Mouse (Mus musculus) CD4-positive, CD25-positive, alpha-beta regulatory T cell (primary cell): ENCODE data around the gene Cbx3. TPM values are rescaled to one million over a fixed set of nuclear protein-coding genes. Genes with fewer than 3 reads are reported as not detected.

Source experiments
- polyA plus RNA-seq: library from polyadenylated mRNA; unstranded; fragments of 100-300 nt; shearing (Covaris generic); gene quantifications from one replicate; pipeline ENCODE4 v1.2.1, GENCODE M21; 2017

Gene Cbx3
- 115 TPM for polyA plus RNA-seq

DNA sequence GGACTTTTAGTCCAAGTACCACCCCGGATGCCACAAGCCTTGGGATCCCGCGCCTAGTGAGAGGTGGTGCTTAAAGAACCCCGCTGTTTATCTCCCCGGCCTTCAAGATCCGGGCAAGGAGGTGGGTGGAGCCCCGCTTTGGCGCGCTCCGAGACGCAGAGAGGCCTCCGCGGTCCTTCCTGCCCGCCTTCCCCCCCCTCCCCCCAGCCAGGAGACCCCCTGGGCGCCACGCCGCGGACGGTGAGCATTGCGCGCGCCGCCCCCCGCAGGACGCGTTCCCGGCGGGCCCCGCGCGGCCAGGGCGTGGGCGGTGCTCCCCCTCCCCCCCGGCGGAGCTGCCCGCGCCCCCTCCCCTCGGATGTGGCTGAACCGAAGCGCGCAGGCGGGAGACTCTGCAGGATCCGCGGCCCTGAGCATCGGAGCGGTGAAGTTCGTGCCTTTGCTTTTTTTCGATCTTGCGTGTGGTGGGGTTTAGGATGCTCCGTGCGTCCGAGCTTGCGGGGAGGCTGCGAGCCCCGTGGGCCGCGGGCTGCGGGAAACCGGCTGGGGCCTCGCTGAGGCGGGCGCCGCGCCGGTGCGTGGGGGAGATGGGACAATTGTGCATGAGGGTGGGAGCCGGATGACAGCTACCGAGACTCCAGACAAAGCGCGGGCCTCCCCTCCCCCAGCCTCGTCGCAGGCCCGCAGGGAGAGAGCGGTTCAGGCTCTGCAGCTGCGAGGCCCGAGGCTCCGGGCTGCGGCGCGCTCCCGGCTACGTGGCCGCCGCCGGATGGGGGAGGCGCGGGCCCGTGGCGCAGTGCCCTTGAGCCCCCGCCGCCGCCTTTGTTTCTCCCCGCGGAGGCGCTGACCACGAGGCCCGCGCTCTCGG, at the start of gene Cbx3:
Gene Cbx3 (plus strand): TSS at position 50 of the 868 bp plus-strand sequence.

DNA sequence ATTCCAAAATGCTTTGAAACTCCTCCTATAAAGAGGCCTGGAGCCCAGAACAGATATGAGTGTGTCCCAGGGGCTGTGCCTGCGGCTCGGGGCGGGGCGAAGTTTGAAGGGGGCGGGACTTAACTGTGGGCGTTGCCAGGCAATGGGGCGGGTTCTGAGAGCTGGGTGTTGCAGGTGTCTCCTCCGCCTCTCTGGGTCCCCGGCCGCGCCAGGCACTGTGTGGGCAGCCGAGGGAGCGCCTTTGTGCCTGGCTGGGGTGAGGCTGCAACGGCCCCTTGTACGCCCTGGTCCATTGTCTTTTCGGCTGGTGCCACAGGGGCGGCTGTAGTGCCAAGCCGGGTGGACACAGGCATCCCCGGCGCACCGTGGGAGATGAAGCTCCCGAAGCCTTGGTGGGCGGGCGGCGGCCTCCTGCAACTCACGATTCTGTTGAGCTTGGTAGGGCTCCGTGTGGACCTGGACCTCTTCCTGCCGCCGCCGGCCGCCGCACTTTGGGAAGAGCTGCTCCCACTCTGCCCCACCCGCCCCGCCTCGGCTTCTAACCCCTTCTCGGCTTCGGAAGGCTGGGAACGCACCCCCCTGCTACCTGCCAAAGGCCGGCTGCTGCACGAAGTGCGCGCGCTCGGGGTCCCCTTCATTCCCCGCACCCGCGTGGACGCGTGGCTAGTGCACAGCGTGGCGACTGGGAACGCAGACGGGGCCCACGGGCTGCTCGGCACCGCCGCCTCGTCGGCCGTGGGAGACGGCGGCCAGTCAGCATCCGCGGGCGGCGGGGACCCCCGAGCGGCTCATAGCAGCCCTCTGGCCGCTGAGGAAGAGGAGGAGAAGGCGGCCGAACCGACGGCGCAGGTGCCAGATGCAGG, 37.4 kb upstream of the Cbx3 start, which contains the start of gene Nfe2l3:
Gene Nfe2l3 (plus strand): TSS at position 136 of the 863 bp plus-strand sequence.

DNA sequence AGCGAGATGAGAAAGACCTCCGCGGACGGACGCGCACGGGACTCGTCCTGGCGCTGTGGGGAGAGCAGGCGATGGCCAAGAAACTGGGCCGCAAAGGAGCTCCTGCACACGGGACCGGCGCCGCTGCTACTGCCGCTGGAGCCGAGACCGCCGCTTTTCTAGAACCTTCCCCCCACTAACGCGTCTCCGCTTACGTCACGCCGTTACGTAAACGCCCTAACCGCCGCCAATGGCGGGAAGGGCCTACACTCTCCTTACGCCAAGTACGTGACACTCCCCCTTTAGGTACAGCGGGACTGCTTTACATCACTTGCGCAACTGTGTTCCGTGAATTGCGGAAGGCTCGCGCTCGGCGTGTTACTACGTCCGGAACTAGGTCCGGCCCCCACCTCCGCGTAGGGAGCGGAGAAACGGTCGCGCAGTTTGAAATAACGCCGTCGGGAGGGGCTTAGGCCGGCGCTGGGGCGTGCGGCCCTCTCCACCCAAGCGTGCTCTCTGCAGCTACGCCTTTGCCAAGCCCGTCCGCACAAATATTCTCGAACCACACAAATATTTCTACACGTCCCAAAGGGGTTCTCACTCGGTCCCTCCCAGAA, 347 bp upstream of the Cbx3 start, which contains the start of gene Hnrnpa2b1:
Gene Hnrnpa2b1 (minus strand): TSS at position 180 of the 596 bp plus-strand sequence.

GRCm38 (mm10) chr6:51523807-51524320, 53.7 kb downstream of the Cbx3 start, which contains the start of gene Snx10:
TSS of gene Snx10 (plus strand) at chr6:51523901.

Other genes with a start within 250 kb of the Cbx3 start
- gene Nfe2l3, start 37.7 kb upstream of the Cbx3 start, polyA plus RNA-seq = 0.14 TPM
- gene Hnrnpa2b1, start 466 bp upstream of the Cbx3 start, polyA plus RNA-seq = 1,451 TPM
- 12.7 TPM for gene Snx10, start 53.5 kb downstream of the Cbx3 start, polyA plus RNA-seq